Mouse (Mus musculus): ENCODE data around the gene Ak4. TPM values are rescaled to one million over a fixed set of nuclear protein-coding genes. Genes with fewer than 3 reads are reported as not detected.
A peak's percentile ranks its signal among the peaks of the same experiment; 100 is the strongest.

Gene Ak4
- polyA plus RNA-seq, 1 experiment from 2014 or later: 9.2 TPM

DNA sequence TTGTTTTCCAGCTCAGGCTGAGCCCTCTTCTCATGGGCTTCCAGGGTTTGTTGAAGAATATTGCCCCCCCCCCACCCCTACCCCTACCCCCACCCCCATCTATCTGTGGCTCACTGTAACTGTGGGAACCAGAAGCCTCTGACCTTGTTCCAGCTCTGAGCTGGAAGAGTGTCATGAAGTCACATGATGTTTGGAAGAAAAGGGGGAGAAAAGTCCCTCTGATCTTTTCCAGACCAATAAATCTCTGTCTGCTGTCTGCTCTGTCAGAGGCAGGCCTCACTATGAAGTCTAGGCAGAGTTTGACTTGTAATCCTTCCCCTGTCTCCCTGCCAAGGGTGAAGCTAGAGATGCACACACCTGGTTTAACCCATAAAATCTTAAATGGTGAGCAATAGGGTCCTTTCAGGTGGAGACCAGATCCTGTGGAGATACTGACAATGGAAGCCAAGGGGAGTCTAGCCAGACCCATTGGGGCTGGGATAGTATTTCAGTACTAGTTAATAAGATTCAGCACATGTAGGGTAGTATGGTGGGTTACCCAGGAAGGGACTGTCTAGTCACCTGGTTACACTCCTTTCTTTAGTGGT is 74.6 kb downstream of the Ak4 start:
- peaks cover 4% of the 10 kb centered on the region for H3K27me3 ChIP-seq (ENCODE audit: control insufficient read depth, insufficient read depth, low read depth, low read length)
- no peak for ATAC-seq
- H3K36me3 ChIP-seq (ENCODE audit: control insufficient read depth, insufficient read depth, low read length): no peaks in the 10 kb centered on the region
- H3K4me2 ChIP-seq (ENCODE audit: low read length): no peak overlapping the region
- H3K9me3 ChIP-seq (replicated peaks; ENCODE audit: control insufficient read depth, low read length, poor library complexity, severe bottlenecking): no peaks in the 10 kb centered on the region
- H3K4me3 ChIP-seq (ENCODE audit: low read depth, low read length): no peak overlapping the region
- H3K9ac ChIP-seq (ENCODE audit: low read depth, low read length): no peak overlapping the region
- no peak overlapping the region for H3K27ac ChIP-seq (ENCODE audit: low read length)
- no peaks in the 10 kb centered on the region for H3K4me1 ChIP-seq (ENCODE audit: control insufficient read depth, insufficient read depth, low read length)

DNA sequence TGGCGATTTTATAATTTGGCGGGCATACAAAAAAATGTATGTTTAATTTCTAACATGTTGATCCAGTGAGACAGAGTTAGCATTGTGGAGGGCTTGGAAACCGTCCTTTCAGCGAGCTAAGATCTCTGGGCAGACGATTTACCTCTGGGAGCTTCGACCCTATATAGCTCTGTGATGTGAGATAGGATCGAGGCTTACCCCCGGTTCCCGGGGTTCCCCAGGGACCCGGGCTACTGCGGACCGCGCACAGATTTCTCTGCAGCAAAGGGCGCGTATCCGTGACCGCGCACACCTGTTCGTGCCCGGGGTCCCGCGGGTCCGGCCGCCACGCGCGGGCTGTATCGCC is 77.1 kb downstream of the Ak4 start:
- Histone ChIP-seq H3K4me2 (ENCODE audit: low read length) (peak overlapping the region; percentile 90), H3K4me3 (ENCODE audit: low read depth, low read length) (peak overlapping the region; percentile 73), H3K9me3 (replicated peaks; ENCODE audit: control insufficient read depth, low read length, poor library complexity, severe bottlenecking) (no peaks in the 10 kb centered on the region), H3K27me3 (ENCODE audit: control insufficient read depth, insufficient read depth, low read depth, low read length) (peaks cover 4% of the 10 kb centered on the region), H3K27ac (ENCODE audit: low read length) (no peak overlapping the region), H3K9ac (ENCODE audit: low read depth, low read length) (peak overlapping the region; percentile 81), H3K36me3 (ENCODE audit: control insufficient read depth, insufficient read depth, low read length) (no peaks in the 10 kb centered on the region), H3K4me1 (ENCODE audit: control insufficient read depth, insufficient read depth, low read length) (no peaks in the 10 kb centered on the region)
- 1% methylated on average over 28 of the region's 28 CpGs for WGBS
- ATAC-seq: peak; percentile 63

- peak within 1 kb of the TSS; percentile 81 for H3K9ac ChIP-seq (ENCODE audit: low read depth, low read length)
- peaks cover 4% of the 10 kb centered on the region for H3K27me3 ChIP-seq (ENCODE audit: control insufficient read depth, insufficient read depth, low read depth, low read length)
- H3K4me1 ChIP-seq (ENCODE audit: control insufficient read depth, insufficient read depth, low read length): no peaks in the 10 kb centered on the region
- H3K36me3 ChIP-seq (ENCODE audit: control insufficient read depth, insufficient read depth, low read length): no peaks in the 10 kb centered on the region
- 0% methylated on average over 53 of the region's 57 CpGs for WGBS
- H3K27ac ChIP-seq (ENCODE audit: low read length): no peak within 1 kb of the TSS
- peak within 1 kb of the TSS; percentile 90 for H3K4me2 ChIP-seq (ENCODE audit: low read length)
- H3K9me3 ChIP-seq (replicated peaks; ENCODE audit: control insufficient read depth, low read length, poor library complexity, severe bottlenecking): no peaks in the 10 kb centered on the region
- peak; percentile 76 for ATAC-seq
- peak within 1 kb of the TSS; percentile 73 for H3K4me3 ChIP-seq (ENCODE audit: low read depth, low read length)
Measured at GRCm38 (mm10) chr4:101496534-101497237, 77.6 kb downstream of the Ak4 start, which contains the start of gene Dnajc6. Gene Dnajc6 (plus strand): TSS chr4:101496648.

DNA sequence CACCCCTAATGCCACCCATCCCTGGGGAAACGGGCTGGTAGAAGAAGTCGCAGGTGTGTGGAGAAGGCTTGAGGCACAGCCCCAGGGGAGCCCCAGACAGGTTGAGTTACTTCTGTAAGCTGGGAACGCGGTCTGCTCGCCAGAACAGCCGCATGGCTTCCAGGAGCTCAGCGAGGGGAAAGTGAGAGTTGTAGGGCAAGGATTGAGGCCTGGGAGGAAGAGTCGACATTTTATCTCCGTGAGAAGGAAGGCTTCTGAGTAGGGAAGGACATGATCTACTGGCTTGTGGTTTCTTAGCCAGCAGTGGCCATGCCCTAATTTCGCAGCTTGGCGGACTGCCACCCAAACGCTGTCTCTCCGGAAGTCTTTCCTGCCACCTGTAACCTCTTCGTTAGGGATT is 78.3 kb downstream of the Ak4 start:
- WGBS: 5% methylated on average over 14 of the region's 14 CpGs
- ATAC-seq: 0 out of 2 replicates have a peak, but pooled peaks have one; percentile 7
- peak overlapping the region; percentile 81 for H3K9ac ChIP-seq (ENCODE audit: low read depth, low read length)

DNA sequence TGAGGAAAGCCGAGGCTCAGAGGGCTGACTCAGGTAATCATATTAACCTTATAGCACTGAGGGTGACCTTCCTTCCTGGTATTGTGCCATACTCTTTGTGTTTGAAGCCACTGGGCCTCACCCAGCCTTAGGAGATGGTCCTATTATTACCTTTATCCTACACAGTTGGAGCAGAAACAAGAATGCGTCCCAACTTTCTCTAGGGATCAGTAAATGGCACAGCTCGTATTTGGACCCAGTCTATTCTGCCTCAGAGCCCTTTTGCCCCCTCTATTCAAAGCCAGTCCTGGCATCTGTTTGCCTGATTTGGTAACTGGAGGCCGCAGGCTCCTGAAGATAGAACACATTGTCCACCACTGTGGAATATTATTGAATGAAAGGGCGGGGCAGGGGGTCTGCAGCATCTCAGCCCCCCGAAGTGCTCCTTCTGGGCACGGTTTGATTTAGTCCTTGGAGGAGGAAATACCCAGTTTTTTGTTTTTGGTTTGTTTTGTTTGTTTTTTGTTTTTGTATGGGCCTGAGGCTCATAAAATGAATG is 85.5 kb downstream of the Ak4 start:
- no peak overlapping the region for H3K27ac ChIP-seq (ENCODE audit: low read length)
- peaks cover 3% of the 10 kb centered on the region; the same call in 1 of the 2 replicates for H3K4me1 ChIP-seq (ENCODE audit: control insufficient read depth, insufficient read depth, low read length)
- no peaks in the 10 kb centered on the region for H3K36me3 ChIP-seq (ENCODE audit: control insufficient read depth, insufficient read depth, low read length)
- no peak overlapping the region for H3K4me2 ChIP-seq (ENCODE audit: low read length)
- 42% methylated on average over 7 of the region's 7 CpGs for WGBS
- H3K27me3 ChIP-seq (ENCODE audit: control insufficient read depth, insufficient read depth, low read depth, low read length): no peaks in the 10 kb centered on the region
- no peak overlapping the region for H3K9ac ChIP-seq (ENCODE audit: low read depth, low read length)
- no peaks in the 10 kb centered on the region for H3K9me3 ChIP-seq (replicated peaks; ENCODE audit: control insufficient read depth, low read length, poor library complexity, severe bottlenecking)
- H3K4me3 ChIP-seq (ENCODE audit: low read depth, low read length): no peak overlapping the region
- no peak for ATAC-seq

More for the DNA sequence above, 78.3 kb downstream of the Ak4 start:
- Histone ChIP-seq H3K4me3 (ENCODE audit: low read depth, low read length) (peak overlapping the region; percentile 73), H3K9me3 (replicated peaks; ENCODE audit: control insufficient read depth, low read length, poor library complexity, severe bottlenecking) (no peaks in the 10 kb centered on the region), H3K4me1 (ENCODE audit: control insufficient read depth, insufficient read depth, low read length) (no peaks in the 10 kb centered on the region), H3K36me3 (ENCODE audit: control insufficient read depth, insufficient read depth, low read length) (no peaks in the 10 kb centered on the region), H3K27ac (ENCODE audit: low read length) (no peak overlapping the region), H3K27me3 (ENCODE audit: control insufficient read depth, insufficient read depth, low read depth, low read length) (peaks cover 4% of the 10 kb centered on the region), H3K4me2 (ENCODE audit: low read length) (peak overlapping the region; percentile 90)

DNA sequence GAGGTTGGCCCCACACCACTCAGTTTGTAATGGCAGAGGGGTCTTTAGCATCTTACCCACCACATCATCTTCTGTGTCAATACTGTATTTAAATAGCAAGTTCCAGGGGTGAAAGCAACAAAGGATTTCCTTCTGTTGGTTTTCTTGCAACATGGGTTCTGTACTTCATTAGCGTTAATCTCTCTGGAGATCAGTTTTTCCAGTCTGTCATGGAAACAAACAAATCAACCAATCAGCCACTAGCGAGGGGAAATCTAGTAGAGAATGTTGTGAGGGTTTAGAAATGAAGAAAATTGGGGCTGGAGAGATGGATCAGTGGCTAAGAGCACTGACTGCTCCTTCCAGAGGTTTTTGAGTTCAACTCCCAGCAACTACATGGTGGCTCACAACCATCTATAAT is 86.9 kb downstream of the Ak4 start:
- peaks cover 10% of the 10 kb centered on the region; the same call in 1 of the 2 replicates for H3K4me1 ChIP-seq (ENCODE audit: control insufficient read depth, insufficient read depth, low read length)
- H3K36me3 ChIP-seq (ENCODE audit: control insufficient read depth, insufficient read depth, low read length): no peaks in the 10 kb centered on the region
- H3K4me2 ChIP-seq (ENCODE audit: low read length): no peak overlapping the region
- ATAC-seq: no peak
- H3K27ac ChIP-seq (ENCODE audit: low read length): no peak overlapping the region
- H3K9me3 ChIP-seq (replicated peaks; ENCODE audit: control insufficient read depth, low read length, poor library complexity, severe bottlenecking): no peaks in the 10 kb centered on the region
- WGBS: 70% methylated on average over 2 of the region's 2 CpGs
- H3K4me3 ChIP-seq (ENCODE audit: low read depth, low read length): no peak overlapping the region
- H3K27me3 ChIP-seq (ENCODE audit: control insufficient read depth, insufficient read depth, low read depth, low read length): no peaks in the 10 kb centered on the region
- no peak overlapping the region for H3K9ac ChIP-seq (ENCODE audit: low read depth, low read length)

DNA sequence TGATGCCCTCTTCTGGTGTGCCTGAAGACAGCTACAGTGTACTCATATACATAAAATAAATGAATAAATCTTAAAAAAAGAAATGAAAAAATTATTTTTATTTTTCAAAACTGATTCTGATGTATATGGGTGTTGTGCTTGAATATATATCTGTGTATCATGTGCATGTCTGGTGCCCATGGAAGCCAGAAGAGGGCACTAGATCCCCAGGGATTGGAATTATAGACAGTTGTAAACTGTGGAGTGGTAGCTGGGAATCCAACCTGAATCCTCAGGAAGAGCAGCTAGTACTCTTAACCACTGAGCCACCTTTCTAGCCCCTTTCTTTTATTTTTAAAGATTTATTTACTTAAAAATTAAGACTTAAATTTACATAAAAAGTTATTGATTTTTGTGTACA is 87.3 kb downstream of the Ak4 start:
- H3K27me3 ChIP-seq (ENCODE audit: control insufficient read depth, insufficient read depth, low read depth, low read length): no peaks in the 10 kb centered on the region
- H3K9ac ChIP-seq (ENCODE audit: low read depth, low read length): no peak overlapping the region
- no peak overlapping the region for H3K27ac ChIP-seq (ENCODE audit: low read length)
- no peaks in the 10 kb centered on the region for H3K36me3 ChIP-seq (ENCODE audit: control insufficient read depth, insufficient read depth, low read length)
- peaks cover 10% of the 10 kb centered on the region; the same call in 1 of the 2 replicates for H3K4me1 ChIP-seq (ENCODE audit: control insufficient read depth, insufficient read depth, low read length)
- no peak overlapping the region for H3K4me3 ChIP-seq (ENCODE audit: low read depth, low read length)
- no peaks in the 10 kb centered on the region for H3K9me3 ChIP-seq (replicated peaks; ENCODE audit: control insufficient read depth, low read length, poor library complexity, severe bottlenecking)
- no peak for ATAC-seq
- H3K4me2 ChIP-seq (ENCODE audit: low read length): no peak overlapping the region

DNA sequence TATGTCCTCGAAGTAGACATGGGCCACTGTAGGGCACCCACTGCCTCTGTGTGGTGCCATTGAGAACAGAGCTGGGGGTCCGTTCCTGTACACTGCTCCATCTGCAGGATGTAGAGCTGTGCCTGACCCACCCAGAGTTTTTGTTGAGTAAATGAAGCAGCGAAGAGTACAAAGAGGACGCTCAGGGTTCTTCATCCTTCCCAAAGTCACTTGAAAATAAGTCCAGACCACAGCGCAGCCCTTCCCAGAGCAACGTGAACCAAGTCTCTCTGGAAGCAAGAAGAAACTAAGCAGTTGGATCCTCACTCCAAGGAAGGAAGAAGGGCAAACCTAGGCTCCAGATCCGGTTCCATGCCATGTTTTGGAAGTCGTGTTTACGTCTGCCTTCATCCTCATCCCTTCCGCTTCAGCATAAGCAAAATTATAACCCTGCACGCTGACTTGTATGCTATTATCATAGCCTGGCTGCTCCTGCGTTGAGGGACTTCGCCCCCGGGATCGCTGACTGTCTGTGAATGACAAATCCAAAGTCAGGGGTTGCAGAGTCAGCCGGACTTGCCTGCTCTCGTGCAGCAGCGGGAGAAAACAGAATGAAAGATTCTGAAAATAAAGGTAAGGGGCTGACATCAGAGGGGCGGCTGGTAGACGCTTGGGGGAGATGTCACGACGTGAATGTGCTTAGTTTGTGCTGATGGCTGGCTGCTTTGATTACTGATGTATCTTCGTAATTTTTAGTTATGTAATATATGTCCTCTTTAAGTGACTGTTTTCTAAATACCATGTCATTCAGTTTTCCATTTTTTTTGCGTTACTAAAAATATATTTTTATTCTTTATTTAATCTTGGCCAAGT is 88.7 kb downstream of the Ak4 start:
- Histone ChIP-seq H3K4me2 (ENCODE audit: low read length) (peak overlapping the region; percentile 87), H3K9ac (ENCODE audit: low read depth, low read length) (peak overlapping the region; percentile 74), H3K27ac (ENCODE audit: low read length) (peak overlapping the region; percentile 83), H3K4me3 (ENCODE audit: low read depth, low read length) (peak overlapping the region; percentile 62), H3K27me3 (ENCODE audit: control insufficient read depth, insufficient read depth, low read depth, low read length) (no peaks in the 10 kb centered on the region), H3K9me3 (replicated peaks; ENCODE audit: control insufficient read depth, low read length, poor library complexity, severe bottlenecking) (no peaks in the 10 kb centered on the region), H3K4me1 (ENCODE audit: control insufficient read depth, insufficient read depth, low read length) (peaks cover 10% of the 10 kb centered on the region; the same call in 1 of the 2 replicates), H3K36me3 (ENCODE audit: control insufficient read depth, insufficient read depth, low read length) (no peaks in the 10 kb centered on the region)
- ATAC-seq: peak; percentile 74
- 10% methylated on average over 24 of the region's 24 CpGs for WGBS

Data from midbrain, embryonic 16.5 days (tissue).